Mouse (Mus musculus): ENCODE data around the gene Lrrc46. TPM values are rescaled to one million over a fixed set of nuclear protein-coding genes. Genes with fewer than 3 reads are reported as not detected.
A peak's percentile ranks its signal among the peaks of the same experiment; 100 is the strongest.

Lrrc46 gene
- polyA plus RNA-seq (2015; fragmentation: Nextera tagmentation; extraction: Ambion mirVana) = 1.3 and 1.5 TPM in 2 replicates

- Histone ChIP-seq H3K9me3 (ENCODE audit: low read length) (no peaks in the 10 kb centered on the region), H3K27me3 (ENCODE audit: insufficient read depth, low read length) (no peaks in the 10 kb centered on the region), H3K4me2 (replicated peaks; ENCODE audit: low read depth, low read length) (peak within 1 kb of the TSS; percentile 91), H3K27ac (ENCODE audit: low read length) (peak within 1 kb of the TSS; percentile 72), H3K36me3 (ENCODE audit: insufficient read depth, low read length) (peaks cover 12% of the 10 kb centered on the region; the same call in 1 of the 2 replicates), H3K4me3 (ENCODE audit: low read length) (peak within 1 kb of the TSS; percentile 78), H3K4me1 (ENCODE audit: insufficient read depth, low read length) (peaks cover 16% of the 10 kb centered on the region), H3K9ac (replicated peaks; ENCODE audit: low read length) (peak within 1 kb of the TSS; percentile 83)
- WGBS = under 1% methylated on average over 48 of the region's 48 CpGs
- ATAC-seq (ENCODE audit: low FRiP score, low TSS enrichment) = peak; percentile 93
Observed at GRCm38 (mm10) chr11:97041022-97041899, at the start of gene Lrrc46, which contains the start of gene Mrpl10. Lrrc46 (minus strand) TSS chr11:97041407. Mrpl10 (plus strand) TSS chr11:97041560.

- Histone ChIP-seq H3K27ac (ENCODE audit: low read length) (no peak overlapping the region), H3K4me2 (replicated peaks; ENCODE audit: low read depth, low read length) (no peak overlapping the region), H3K9me3 (ENCODE audit: low read length) (peaks cover 8% of the 10 kb centered on the region; the same call in 1 of the 2 replicates), H3K36me3 (ENCODE audit: insufficient read depth, low read length) (no peaks in the 10 kb centered on the region), H3K4me3 (ENCODE audit: low read length) (no peak overlapping the region), H3K27me3 (ENCODE audit: insufficient read depth, low read length) (0 out of 2 replicates have a peak, but pooled peaks cover 3% of the 10 kb centered on the region), H3K9ac (replicated peaks; ENCODE audit: low read length) (no peak overlapping the region), H3K4me1 (ENCODE audit: insufficient read depth, low read length) (peaks cover 12% of the 10 kb centered on the region)
- WGBS = 80% methylated on average over 6 of the region's 6 CpGs
- ATAC-seq (ENCODE audit: low FRiP score, low TSS enrichment) = no peak
Observed at GRCm38 (mm10) chr11:97086365-97086764, 45.2 kb upstream of the Lrrc46 start.

- no peak overlapping the region for H3K27ac ChIP-seq (ENCODE audit: low read length)
- H3K9ac ChIP-seq (replicated peaks; ENCODE audit: low read length) = no peak overlapping the region
- H3K4me3 ChIP-seq (ENCODE audit: low read length) = no peak overlapping the region
- 84% methylated on average over 15 of the region's 15 CpGs for WGBS
- H3K27me3 ChIP-seq (ENCODE audit: insufficient read depth, low read length) = 0 out of 2 replicates have a peak, but pooled peaks cover 3% of the 10 kb centered on the region
- ATAC-seq (ENCODE audit: low FRiP score, low TSS enrichment) = no peak
- no peaks in the 10 kb centered on the region for H3K36me3 ChIP-seq (ENCODE audit: insufficient read depth, low read length)
- H3K4me1 ChIP-seq (ENCODE audit: insufficient read depth, low read length) = peaks cover 12% of the 10 kb centered on the region
- H3K4me2 ChIP-seq (replicated peaks; ENCODE audit: low read depth, low read length) = no peak overlapping the region
- H3K9me3 ChIP-seq (ENCODE audit: low read length) = peaks cover 8% of the 10 kb centered on the region; the same call in 1 of the 2 replicates
Observed at GRCm38 (mm10) chr11:97084821-97085505, 43.8 kb upstream of the Lrrc46 start.

GRCm38 (mm10) chr11:97083401-97084140 lies 42.4 kb upstream of the Lrrc46 start:
- H3K4me3 ChIP-seq (ENCODE audit: low read length) = no peak overlapping the region
- H3K4me1 ChIP-seq (ENCODE audit: insufficient read depth, low read length) = peaks cover 12% of the 10 kb centered on the region
- ATAC-seq (ENCODE audit: low FRiP score, low TSS enrichment) = 0 out of 2 replicates have a peak, but pooled peaks have one; percentile 39
- peaks cover 2% of the 10 kb centered on the region; the same call in 1 of the 2 replicates for H3K9me3 ChIP-seq (ENCODE audit: low read length)
- whole genome bisulfite sequencing = 14% methylated on average over 22 of the region's 22 CpGs
- peak overlapping the region; percentile 19 for H3K4me2 ChIP-seq (replicated peaks; ENCODE audit: low read depth, low read length)
- H3K27me3 ChIP-seq (ENCODE audit: insufficient read depth, low read length) = 0 out of 2 replicates have a peak, but pooled peaks cover 3% of the 10 kb centered on the region
- no peaks in the 10 kb centered on the region for H3K36me3 ChIP-seq (ENCODE audit: insufficient read depth, low read length)
- no peak overlapping the region for H3K27ac ChIP-seq (ENCODE audit: low read length)
- H3K9ac ChIP-seq (replicated peaks; ENCODE audit: low read length) = peak overlapping the region; percentile 49

- H3K4me1 ChIP-seq (ENCODE audit: insufficient read depth, low read length) = peaks cover 12% of the 10 kb centered on the region
- 36% methylated on average over 11 of the region's 11 CpGs for WGBS
- H3K36me3 ChIP-seq (ENCODE audit: insufficient read depth, low read length) = no peaks in the 10 kb centered on the region
- H3K9ac ChIP-seq (replicated peaks; ENCODE audit: low read length) = no peak overlapping the region
- no peaks in the 10 kb centered on the region for H3K9me3 ChIP-seq (ENCODE audit: low read length)
- no peak overlapping the region for H3K27ac ChIP-seq (ENCODE audit: low read length)
- no peak for ATAC-seq (ENCODE audit: low FRiP score, low TSS enrichment)
- H3K4me3 ChIP-seq (ENCODE audit: low read length) = no peak overlapping the region
- no peak overlapping the region for H3K4me2 ChIP-seq (replicated peaks; ENCODE audit: low read depth, low read length)
- 0 out of 2 replicates have a peak, but pooled peaks cover 3% of the 10 kb centered on the region for H3K27me3 ChIP-seq (ENCODE audit: insufficient read depth, low read length)
Observed at GRCm38 (mm10) chr11:97082977-97083376, 41.8 kb upstream of the Lrrc46 start.

GRCm38 (mm10) chr11:97080291-97080690 lies 39.1 kb upstream of the Lrrc46 start:
- 55% methylated on average over 9 of the region's 9 CpGs for WGBS
- ATAC-seq (ENCODE audit: low FRiP score, low TSS enrichment) = no peak
- no peak overlapping the region for H3K27ac ChIP-seq (ENCODE audit: low read length)
- no peak overlapping the region for H3K4me3 ChIP-seq (ENCODE audit: low read length)
- H3K9ac ChIP-seq (replicated peaks; ENCODE audit: low read length) = no peak overlapping the region
- H3K27me3 ChIP-seq (ENCODE audit: insufficient read depth, low read length) = 0 out of 2 replicates have a peak, but pooled peaks cover 3% of the 10 kb centered on the region
- H3K9me3 ChIP-seq (ENCODE audit: low read length) = no peaks in the 10 kb centered on the region
- no peak overlapping the region for H3K4me2 ChIP-seq (replicated peaks; ENCODE audit: low read depth, low read length)
- H3K4me1 ChIP-seq (ENCODE audit: insufficient read depth, low read length) = peaks cover 12% of the 10 kb centered on the region
- no peaks in the 10 kb centered on the region for H3K36me3 ChIP-seq (ENCODE audit: insufficient read depth, low read length)

- H3K9me3 ChIP-seq (ENCODE audit: low read length) = no peaks in the 10 kb centered on the region
- no peak overlapping the region for H3K4me3 ChIP-seq (ENCODE audit: low read length)
- H3K4me1 ChIP-seq (ENCODE audit: insufficient read depth, low read length) = peaks cover 8% of the 10 kb centered on the region
- H3K9ac ChIP-seq (replicated peaks; ENCODE audit: low read length) = no peak overlapping the region
- no peaks in the 10 kb centered on the region for H3K27me3 ChIP-seq (ENCODE audit: insufficient read depth, low read length)
- no peak overlapping the region for H3K27ac ChIP-seq (ENCODE audit: low read length)
- H3K4me2 ChIP-seq (replicated peaks; ENCODE audit: low read depth, low read length) = no peak overlapping the region
- ATAC-seq (ENCODE audit: low FRiP score, low TSS enrichment) = no peak
- WGBS = 48% methylated on average over 4 of the region's 4 CpGs
- H3K36me3 ChIP-seq (ENCODE audit: insufficient read depth, low read length) = no peaks in the 10 kb centered on the region
Observed at GRCm38 (mm10) chr11:97078751-97079150, 37.5 kb upstream of the Lrrc46 start.

GRCm38 (mm10) chr11:97074235-97074634 lies 33.0 kb upstream of the Lrrc46 start:
- no peak overlapping the region for H3K9ac ChIP-seq (replicated peaks; ENCODE audit: low read length)
- H3K27ac ChIP-seq (ENCODE audit: low read length) = no peak overlapping the region
- H3K4me3 ChIP-seq (ENCODE audit: low read length) = no peak overlapping the region
- H3K4me1 ChIP-seq (ENCODE audit: insufficient read depth, low read length) = no peaks in the 10 kb centered on the region
- WGBS = 62% methylated on average over 8 of the region's 8 CpGs
- no peaks in the 10 kb centered on the region for H3K9me3 ChIP-seq (ENCODE audit: low read length)
- no peaks in the 10 kb centered on the region for H3K27me3 ChIP-seq (ENCODE audit: insufficient read depth, low read length)
- ATAC-seq (ENCODE audit: low FRiP score, low TSS enrichment) = no peak
- no peak overlapping the region for H3K4me2 ChIP-seq (replicated peaks; ENCODE audit: low read depth, low read length)
- no peaks in the 10 kb centered on the region for H3K36me3 ChIP-seq (ENCODE audit: insufficient read depth, low read length)

- no peak overlapping the region for H3K27ac ChIP-seq (ENCODE audit: low read length)
- 0 out of 2 replicates have a peak, but pooled peaks cover 3% of the 10 kb centered on the region for H3K36me3 ChIP-seq (ENCODE audit: insufficient read depth, low read length)
- no peaks in the 10 kb centered on the region for H3K9me3 ChIP-seq (ENCODE audit: low read length)
- H3K4me2 ChIP-seq (replicated peaks; ENCODE audit: low read depth, low read length) = no peak overlapping the region
- no peak overlapping the region for H3K4me3 ChIP-seq (ENCODE audit: low read length)
- H3K4me1 ChIP-seq (ENCODE audit: insufficient read depth, low read length) = no peaks in the 10 kb centered on the region
- no peaks in the 10 kb centered on the region for H3K27me3 ChIP-seq (ENCODE audit: insufficient read depth, low read length)
- no peak for ATAC-seq (ENCODE audit: low FRiP score, low TSS enrichment)
- 33% methylated on average over 3 of the region's 3 CpGs for WGBS
- no peak overlapping the region for H3K9ac ChIP-seq (replicated peaks; ENCODE audit: low read length)
Observed at GRCm38 (mm10) chr11:97072533-97072932, 31.3 kb upstream of the Lrrc46 start.

All from kidney, embryonic 16.5 days (tissue).